Mouse (Mus musculus): ENCODE data around the gene Dnajc28. TPM values are rescaled to one million over a fixed set of nuclear protein-coding genes. Genes with fewer than 3 reads are reported as not detected.

The Dnajc28 gene
- polyA plus RNA-seq (2014; fragmentation: Illumina TruSeq; extraction: RNeasy Lipid Tissue Mini Kit (QIAGEN cat#74804); ENCODE audit: low read depth, low replicate concordance), result 4.9 TPM

DNA sequence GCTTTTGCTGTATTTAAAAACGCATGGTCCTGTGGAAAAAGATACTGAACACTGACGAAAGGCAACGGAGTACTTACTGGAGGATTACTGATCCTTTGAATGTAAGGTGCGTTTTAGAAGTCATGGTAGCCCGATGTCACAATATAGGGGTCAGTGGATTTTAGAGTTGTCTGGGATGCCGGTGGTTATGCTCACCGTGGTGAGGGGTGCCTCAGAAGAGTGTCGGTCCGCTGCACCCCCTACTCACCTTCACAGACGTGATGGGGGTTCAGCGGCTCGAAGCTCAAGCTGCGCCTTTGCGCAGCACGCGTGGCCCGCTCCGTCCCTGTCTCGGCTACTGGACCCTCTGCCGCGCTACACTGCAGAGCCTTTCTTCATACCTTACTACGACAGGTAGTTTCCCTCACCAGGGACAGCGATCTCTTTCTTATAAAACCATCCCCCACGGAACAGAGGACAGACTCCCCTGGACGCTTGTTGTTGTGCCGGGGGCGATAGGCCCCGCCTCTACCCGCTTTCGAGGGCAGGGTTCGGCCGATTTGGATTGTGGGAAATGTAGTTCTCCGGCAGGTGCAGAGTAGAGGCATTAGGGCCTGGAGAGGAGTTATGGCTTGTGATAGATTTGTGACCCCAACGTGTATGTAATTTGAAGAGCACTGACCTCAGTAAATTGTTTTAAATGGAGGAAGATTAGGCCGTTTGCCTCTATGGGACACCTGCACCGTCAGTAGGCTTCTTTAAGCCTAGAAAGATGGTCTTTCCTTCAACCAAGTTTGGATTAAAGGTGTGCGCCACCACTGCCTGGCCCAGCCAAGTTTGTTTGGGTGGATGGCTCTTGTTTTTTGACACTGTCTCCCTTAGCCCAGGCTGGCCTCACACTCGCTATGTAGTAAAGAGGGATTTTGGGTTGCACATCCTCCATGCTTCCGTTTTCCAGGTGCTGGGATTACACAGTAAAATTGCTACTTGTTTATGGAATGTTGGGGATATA is at the start of gene Dnajc28:
Gene Dnajc28 (minus strand): TSS at position 516 of the 991 bp plus-strand sequence.

DNA sequence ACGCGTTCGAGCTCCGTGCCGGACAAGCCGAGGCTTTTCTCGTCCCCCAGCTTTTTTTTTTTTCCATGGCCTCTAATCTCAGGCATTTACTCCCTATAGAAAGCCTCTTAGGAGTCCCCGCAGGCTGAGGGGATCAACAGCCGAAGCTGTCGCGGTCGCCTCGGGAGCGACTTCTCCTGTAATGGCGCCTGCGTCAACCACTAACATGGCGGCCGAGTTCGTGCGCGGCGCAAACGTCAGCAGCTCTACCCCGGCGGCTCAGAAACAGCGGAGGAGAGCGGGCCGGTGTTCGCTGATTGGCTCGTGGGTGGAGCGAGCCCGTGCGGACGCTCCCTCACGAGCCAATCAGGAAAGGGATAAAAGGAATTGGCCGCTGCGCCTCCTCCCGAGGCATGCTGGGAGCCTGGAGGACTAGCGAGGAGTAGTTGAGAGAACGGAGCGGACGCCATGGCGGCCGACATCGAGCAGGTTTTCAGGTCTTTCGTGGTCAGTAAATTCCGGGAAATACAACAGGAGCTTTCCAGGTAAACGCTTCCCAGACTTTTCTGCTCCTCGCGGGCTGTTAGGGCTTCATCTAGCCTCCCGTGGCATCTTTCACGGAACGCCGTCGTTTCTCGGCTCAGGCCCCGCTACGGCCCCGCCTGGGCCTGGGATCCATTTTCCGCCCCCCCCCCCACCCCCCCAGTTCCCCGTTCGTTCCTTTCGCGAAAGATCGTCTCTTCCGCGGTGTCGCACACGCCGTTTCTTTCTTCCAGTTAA is 28.8 kb upstream of the Dnajc28 start, which contains the start of gene Son:
Gene Son (plus strand): TSS at position 46 of the 759 bp plus-strand sequence.

DNA sequence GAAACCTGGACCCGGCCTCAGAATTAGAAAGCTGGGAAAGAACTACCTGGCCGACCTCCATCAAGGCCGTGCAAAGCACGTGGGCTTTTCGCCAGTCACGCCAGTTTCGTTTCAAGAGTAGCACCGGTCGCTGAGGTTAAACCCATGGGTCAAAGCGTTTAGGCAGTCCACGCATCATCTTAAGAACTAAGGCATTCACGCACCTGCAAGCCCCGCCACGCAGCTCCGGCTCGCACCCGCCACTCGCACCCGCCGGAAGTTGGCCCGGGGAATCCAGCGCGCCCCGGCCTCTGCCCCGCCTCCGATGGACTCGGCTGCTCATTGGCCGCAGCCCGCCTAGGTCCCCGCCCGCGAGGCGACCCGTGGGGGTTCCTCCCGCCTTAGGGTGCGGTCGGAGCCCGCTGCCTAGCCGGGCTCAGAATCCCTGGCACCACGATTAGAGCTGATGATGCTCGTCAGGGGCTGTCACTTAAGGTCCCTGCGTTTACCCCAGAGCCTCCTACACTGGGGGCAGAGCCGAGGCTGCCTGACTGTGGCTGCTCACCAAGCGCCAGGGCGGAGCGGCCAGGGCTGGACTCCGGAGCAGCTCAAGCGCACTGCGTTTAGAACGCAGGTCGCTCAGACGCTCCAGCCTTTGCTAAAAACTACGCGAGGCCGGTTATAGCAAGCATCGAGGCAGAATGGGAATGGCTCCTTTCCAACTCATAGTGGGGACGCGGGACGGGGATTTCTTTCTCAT is 28.0 kb upstream of the Dnajc28 start, which contains the start of gene Gart:
Gene Gart (minus strand): TSS at position 272 of the 739 bp plus-strand sequence.

DNA sequence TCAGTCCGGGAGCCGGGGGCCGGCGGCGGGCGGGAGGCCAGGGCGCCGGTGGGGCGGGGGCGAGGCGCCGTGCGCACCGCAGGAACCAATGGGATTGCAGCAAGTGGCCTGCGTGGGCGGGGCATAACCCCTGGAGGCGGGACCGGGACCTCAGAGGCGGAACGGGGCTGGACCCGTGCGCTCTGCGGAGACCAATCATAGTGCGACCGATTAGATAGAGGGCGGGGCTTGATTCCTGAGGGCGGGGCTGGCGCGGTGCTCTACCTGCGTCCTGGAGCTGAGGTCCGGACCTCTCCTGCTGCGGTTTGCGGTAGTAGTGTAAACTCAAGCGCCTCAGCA is 21.2 kb downstream of the Dnajc28 start, which contains the start of gene Tmem50b:
Gene Tmem50b (minus strand): TSS at position 129 of the 339 bp plus-strand sequence.

Other genes starting within 250 kb of the Dnajc28 start
- 60.9 TPM for gene Ifnar2, start 246.2 kb downstream of the Dnajc28 start, polyA plus RNA-seq (2014; fragmentation: Illumina TruSeq; extraction: RNeasy Lipid Tissue Mini Kit (QIAGEN cat#74804); ENCODE audit: low read depth, low replicate concordance)
- gene Gm21970, start 227.3 kb downstream of the Dnajc28 start, polyA plus RNA-seq (2014; fragmentation: Illumina TruSeq; extraction: RNeasy Lipid Tissue Mini Kit (QIAGEN cat#74804); ENCODE audit: low read depth, low replicate concordance), result not detected
- 54.5 TPM for gene Il10rb, start 212.9 kb downstream of the Dnajc28 start, polyA plus RNA-seq (2014; fragmentation: Illumina TruSeq; extraction: RNeasy Lipid Tissue Mini Kit (QIAGEN cat#74804); ENCODE audit: low read depth, low replicate concordance)
- gene Ifnar1, start 133.8 kb downstream of the Dnajc28 start, polyA plus RNA-seq (2014; fragmentation: Illumina TruSeq; extraction: RNeasy Lipid Tissue Mini Kit (QIAGEN cat#74804); ENCODE audit: low read depth, low replicate concordance), result 29.5 TPM
- 67.0 TPM for gene Ifngr2, start 72.0 kb downstream of the Dnajc28 start, polyA plus RNA-seq (2014; fragmentation: Illumina TruSeq; extraction: RNeasy Lipid Tissue Mini Kit (QIAGEN cat#74804); ENCODE audit: low read depth, low replicate concordance)
- gene Tmem50b, start 21.2 kb downstream of the Dnajc28 start, polyA plus RNA-seq (2014; fragmentation: Illumina TruSeq; extraction: RNeasy Lipid Tissue Mini Kit (QIAGEN cat#74804); ENCODE audit: low read depth, low replicate concordance), result 69.7 TPM
- 38.5 TPM for gene Gart, start 27.9 kb upstream of the Dnajc28 start, polyA plus RNA-seq (2014; fragmentation: Illumina TruSeq; extraction: RNeasy Lipid Tissue Mini Kit (QIAGEN cat#74804); ENCODE audit: low read depth, low replicate concordance)
- 171 TPM for gene Son, start 28.5 kb upstream of the Dnajc28 start, polyA plus RNA-seq (2014; fragmentation: Illumina TruSeq; extraction: RNeasy Lipid Tissue Mini Kit (QIAGEN cat#74804); ENCODE audit: low read depth, low replicate concordance)
- gene Donson, start 69.7 kb upstream of the Dnajc28 start, polyA plus RNA-seq (2014; fragmentation: Illumina TruSeq; extraction: RNeasy Lipid Tissue Mini Kit (QIAGEN cat#74804); ENCODE audit: low read depth, low replicate concordance), result 5.6 TPM
- 38.2 TPM for gene Cryzl1, start 109.9 kb upstream of the Dnajc28 start, polyA plus RNA-seq (2014; fragmentation: Illumina TruSeq; extraction: RNeasy Lipid Tissue Mini Kit (QIAGEN cat#74804); ENCODE audit: low read depth, low replicate concordance)
- 29.3 TPM for gene Itsn1, start 110.3 kb upstream of the Dnajc28 start, polyA plus RNA-seq (2014; fragmentation: Illumina TruSeq; extraction: RNeasy Lipid Tissue Mini Kit (QIAGEN cat#74804); ENCODE audit: low read depth, low replicate concordance)

Data from adipose tissue, adult 10 weeks (tissue).